Mouse (Mus musculus) right cerebral cortex, postnatal 14 days (tissue): ENCODE measurements around the gene Kcna5.

Source experiments
- DNase-seq: peaks from one replicate; pipeline ENCODE4 v3.0.0; 2022

Kcna5 gene

DNA sequence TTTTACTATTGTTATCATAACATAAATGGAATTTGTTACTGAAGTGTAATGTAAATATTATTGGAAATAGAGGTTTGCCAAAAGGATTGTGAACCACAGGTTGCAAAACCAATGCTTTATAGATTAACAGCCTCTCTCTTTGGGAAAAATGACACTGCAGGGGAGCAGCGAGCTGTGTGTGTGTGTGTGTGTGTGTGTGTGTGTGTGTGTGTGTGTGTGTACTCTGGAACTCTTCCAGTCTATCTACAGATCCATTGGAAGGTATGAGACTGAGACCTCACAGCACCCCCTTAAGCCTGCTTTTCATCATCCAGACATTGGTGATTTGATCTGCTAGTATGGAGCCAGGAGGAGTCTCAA, 679 bp upstream of the Kcna5 start:
- no peak for DNase-seq

GRCm38 (mm10) chr6:126534531-126535207, 543 bp downstream of the Kcna5 start:
- no peak for DNase-seq

DNA sequence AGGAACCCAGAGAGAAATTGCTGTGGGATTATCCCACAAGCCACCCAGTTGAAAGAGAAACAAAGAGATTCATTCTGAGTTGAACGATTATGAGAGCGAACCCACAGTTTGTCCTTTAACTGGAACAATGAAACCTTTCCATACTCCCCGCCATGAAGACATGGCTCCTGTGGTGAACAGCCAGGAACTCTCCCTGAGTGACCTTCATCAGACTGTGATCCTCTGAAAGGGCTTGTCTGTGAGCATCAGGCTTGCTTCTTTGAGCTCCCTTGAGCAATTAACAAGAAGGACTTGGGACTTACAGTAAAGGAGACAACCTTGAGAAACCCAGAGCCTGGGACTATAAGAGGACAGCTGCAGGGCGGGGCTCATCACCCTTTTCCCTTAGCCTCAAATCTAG, 3.9 kb downstream of the Kcna5 start:
- no peak for DNase-seq

- no peak for DNase-seq
Observed at GRCm38 (mm10) chr6:126530019-126530418, 5.2 kb downstream of the Kcna5 start.

DNA sequence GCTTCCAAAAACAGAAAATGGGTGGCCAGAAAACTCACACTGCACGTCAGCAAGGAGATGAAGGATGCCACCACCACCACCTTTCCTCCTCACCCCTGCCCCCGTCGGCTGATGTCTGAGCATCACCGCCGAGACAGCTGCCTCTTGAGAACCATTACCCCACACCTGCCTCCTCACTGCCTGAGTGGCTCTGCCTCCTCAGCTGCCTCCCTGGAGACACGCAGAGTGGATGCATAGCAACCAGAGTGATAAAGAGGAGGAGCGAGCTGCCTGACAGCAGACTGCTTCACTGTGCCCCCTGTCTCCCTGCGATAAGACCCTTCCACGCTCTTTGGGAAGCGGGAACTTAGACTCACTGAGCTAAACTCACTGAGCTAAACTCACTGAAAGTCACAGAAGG, 20.5 kb downstream of the Kcna5 start:
- peak; percentile 34 for DNase-seq

- DNase-seq: no peak
Observed at GRCm38 (mm10) chr6:126513714-126514248, 21.4 kb downstream of the Kcna5 start.

DNA sequence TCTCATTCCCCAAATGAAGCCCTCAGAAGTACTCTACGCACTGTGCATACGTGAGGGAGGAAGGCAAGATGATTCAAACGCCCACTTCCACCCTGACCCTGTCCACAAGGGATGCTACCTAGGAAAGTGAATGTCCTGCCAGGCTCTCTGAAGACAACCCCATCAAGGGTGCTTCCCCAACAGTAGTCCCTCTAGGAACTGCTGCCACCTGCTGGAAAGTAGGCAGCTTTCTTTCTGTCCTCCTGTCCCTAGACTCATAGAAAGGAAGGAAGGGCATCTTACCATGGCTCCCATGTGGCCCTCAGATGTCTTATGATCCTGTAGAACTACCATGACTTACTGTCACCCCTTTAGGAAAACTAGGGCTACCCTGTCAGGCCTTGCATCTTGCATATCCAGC, 22.1 kb downstream of the Kcna5 start:
- no peak for DNase-seq

DNA sequence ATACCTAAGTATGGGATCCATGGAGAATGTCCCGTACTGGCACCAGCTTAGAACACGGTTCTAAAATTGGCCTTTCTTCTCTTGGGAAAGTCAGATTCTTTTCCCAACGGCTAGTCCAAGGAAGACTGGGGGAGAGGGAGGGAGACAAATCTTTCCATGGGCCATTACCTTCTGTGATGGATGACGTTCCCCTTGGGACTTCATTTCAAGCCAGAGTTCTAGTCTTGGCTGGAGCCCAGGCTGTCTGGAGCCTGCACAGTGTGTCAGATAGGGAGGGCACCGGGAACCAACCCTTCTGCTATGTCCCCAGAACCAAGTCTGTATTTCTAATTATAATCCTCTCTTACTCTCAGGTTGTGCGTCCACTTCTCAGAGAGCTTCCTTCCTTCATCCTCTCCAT, 26.5 kb downstream of the Kcna5 start:
- DNase-seq: no peak

DNA sequence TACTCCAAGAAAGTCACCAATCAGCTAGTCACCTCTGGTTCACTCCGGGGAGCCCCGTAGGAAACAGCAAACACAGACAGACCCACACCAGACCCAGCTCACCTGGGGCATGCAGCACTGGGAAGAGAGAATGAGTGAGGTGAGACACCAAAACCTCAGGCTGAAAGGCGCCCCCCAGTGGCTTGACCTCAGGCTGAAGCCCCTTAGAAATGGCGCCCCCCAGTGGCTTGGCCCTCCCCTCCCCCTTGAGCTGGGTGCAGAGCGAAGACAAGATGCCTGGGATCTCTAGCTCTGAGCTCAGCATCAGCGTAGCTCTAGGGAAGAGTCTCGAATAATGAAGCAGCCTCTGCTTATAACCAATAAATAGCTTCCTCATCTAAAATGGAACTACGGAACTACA, 31.3 kb downstream of the Kcna5 start:
- DNase-seq: no peak

DNA sequence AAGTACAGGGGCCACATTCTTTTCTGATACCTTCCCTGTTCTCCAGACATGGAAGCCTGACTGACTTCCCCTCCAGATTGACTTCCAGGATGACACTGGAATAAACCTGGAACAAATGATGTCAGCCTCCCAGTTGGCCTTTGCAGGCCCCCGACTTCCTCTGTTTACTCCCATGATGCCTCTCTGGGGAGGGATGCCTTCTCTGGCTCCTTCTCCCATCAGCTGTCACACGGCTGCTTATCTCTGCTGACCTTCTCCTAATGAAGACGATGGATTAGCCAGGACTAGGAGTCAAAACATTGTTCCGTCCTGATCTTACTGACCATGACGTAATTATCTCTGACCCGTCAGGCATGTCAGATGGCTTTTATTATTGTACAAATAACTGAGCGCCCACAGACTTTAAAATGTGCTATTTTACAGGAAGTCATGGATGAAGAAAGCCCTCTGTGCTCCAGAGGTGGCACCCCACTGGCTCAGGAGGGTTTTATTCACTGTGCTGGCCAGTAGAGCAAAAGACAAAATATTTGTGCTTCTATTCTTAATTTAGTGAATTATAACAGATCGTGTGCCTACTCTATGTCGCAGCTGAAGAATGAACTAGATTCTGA, 32.4 kb downstream of the Kcna5 start:
- no peak for DNase-seq

- DNase-seq: no peak
Observed at GRCm38 (mm10) chr6:126500985-126501384, 34.2 kb downstream of the Kcna5 start.

DNA sequence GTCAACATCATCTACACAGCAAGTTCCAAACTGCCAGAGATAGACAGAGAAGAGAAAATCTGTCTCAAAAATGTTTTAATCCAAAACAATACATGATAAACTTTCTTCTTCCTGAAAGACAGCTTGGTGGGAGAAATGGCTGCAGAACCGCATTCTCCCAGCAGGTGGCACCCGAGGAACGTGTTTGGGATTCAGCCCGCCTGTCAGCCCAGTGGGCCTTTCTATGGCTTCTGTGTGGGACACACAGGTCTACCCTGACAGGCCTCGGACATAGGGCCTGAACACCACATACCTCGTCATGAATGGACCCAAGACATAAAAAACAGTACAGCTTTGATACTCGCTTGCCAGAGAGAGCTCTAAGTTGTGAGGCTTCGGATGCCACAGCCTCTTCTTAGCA, 35.1 kb downstream of the Kcna5 start:
- peak; percentile 80 for DNase-seq

DNA sequence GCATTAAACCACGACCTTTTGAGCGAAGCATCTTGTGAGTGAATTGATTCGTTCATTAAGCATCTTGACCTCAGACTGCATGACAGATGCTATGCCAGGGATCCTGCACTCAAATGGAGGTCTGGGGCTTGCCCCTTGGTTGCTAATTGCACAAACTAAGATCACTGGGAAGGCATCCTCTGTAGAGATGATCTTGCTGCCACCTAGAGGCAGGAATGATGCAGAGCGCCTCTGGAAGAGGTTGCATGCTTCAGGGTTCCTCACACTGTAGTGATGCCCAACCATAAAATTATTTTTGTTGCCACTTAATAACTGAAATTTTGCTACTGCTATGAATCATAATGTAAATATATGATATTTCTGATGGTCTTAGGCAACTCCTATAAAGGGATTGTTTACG, 37.3 kb downstream of the Kcna5 start:
- peak; percentile 65 for DNase-seq

DNA sequence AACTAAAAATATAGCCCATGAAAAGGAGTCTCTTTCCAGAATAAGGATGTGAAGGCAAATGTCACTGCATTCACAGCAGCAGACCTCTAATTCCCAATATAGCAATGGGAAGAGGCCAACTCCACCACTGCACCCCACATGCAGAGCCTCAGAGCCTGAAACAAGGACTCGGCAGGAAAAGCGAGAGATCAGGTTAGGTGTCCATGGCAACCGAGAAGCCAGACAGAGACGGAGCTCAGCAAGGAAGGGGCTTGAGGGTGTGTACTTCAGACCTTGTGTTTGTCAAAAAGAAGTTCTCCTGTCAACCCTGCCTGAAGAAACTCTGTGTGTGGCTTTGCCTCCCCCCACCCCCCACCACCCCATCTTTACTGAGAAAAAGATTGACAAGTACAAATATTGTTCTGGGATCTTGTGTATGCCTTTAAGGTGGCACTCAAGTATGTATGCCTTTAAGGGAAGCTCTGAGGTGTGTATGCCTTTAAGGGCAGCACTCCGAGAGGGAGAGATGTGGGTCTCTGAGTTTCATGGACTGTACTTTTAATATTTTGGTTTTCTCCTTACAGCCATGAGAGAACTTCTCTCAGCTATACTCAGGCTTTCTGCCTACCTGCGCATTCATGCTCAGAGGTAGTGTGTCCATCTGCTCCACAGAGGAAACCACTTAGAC, 37.9 kb downstream of the Kcna5 start:
- no peak for DNase-seq

GRCm38 (mm10) chr6:126487136-126487535, 48.1 kb downstream of the Kcna5 start:
- no peak for DNase-seq

DNA sequence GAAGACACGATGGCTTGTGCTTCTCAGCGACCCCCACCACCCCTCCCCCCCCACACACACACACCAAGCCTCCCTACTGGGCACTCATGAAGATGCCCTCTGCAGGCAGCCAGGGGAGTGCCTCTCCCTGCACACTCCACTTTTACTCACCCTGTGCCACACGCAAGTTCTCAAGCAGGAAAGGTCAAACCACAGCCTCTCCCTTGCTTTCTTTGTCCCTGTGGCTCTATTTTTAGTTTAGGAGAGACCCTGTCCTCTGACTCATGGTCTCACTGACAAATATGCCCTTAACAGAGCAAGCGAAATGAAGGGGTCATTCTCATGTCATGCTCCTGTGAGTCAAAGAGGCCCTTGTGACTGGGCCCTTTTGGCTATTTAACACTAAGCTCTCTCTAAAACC, 50.3 kb downstream of the Kcna5 start:
- no peak for DNase-seq

DNA sequence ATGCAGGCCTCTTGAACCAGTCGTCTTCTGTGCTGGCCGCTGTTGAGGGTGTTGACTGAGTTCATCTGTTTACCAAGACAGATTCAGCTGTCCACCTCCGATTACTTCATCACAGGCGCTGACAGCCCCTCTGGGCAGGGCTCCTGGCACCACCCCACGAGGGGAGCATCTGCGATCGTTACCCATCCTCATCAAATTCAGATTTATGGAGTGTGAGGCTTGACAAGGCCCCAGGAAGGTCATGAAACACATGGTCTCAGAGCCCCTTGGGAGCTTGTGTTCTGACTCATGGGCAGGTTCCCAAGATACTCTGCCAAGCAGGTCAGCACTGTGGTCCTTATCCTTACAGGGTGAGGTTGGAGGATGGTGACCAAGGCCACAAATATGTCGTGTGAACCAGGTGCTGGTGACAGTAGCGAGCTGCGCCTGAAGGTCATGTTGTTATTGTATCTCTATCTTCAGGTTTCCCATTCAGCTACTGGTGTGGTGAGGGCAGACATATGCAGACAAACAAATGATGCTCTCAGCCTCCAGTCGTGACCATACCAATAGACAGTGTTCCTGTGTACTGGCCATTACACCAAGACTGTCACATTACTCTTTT, 51.8 kb downstream of the Kcna5 start:
- DNase-seq: no peak
